Comparison of ENCODE assay signal across 31 mouse cellular contexts in genomic region chr15:77065259-77065852, GRCm38 (mm10). TPM values are rescaled to one million over a fixed set of nuclear protein-coding genes. Genes with fewer than 3 reads are reported as not detected.
DNase-seq lines count a peak whose midpoint lies in the region; ATAC-seq and TF ChIP-seq lines count a peak whose summit lies in the region.
"Had no signal": no experiment of that assay in that cellular context is flagged by ENCODE, and none has a peak within 500 bp of the region (broad histone marks: within the 10 kb centered on the region; RNA-seq: fewer than 3 reads in every experiment).

No protein-coding gene starts in this region.

- no peaks in the 10 kb centered on the region for H3K27me3 ChIP-seq in intestine, embryonic 15.5 days (replicated peaks)
- H3K27me3 ChIP-seq in stomach, embryonic 15.5 days (replicated peaks): no peaks in the 10 kb centered on the region
- H3K27me3 ChIP-seq: embryonic facial prominence, embryonic 13.5 days; forebrain, embryonic 12.5 days; midbrain, embryonic 15.5 days; neural tube, embryonic 13.5 days had no signal

- no peak overlapping the region for H3K4me2 ChIP-seq in intestine, embryonic 15.5 days (replicated peaks)
- no peak overlapping the region for H3K4me2 ChIP-seq in stomach, embryonic 15.5 days
- H3K4me2 ChIP-seq: embryonic facial prominence, embryonic 13.5 days; forebrain, embryonic 12.5 days; heart, embryonic 11.5 days; midbrain, embryonic 15.5 days; neural tube, embryonic 13.5 days had no signal

- WGBS in intestine, embryonic 15.5 days: 84% methylated on average over 6 of the region's 6 CpGs
- WGBS in stomach, embryonic 15.5 days: 77% methylated on average over 6 of the region's 6 CpGs

- ATAC-seq in intestine, embryonic 15.5 days: peak; percentile 69
- peak; percentile 48; the same call in 1 of the 2 replicates for ATAC-seq in stomach, embryonic 15.5 days (ENCODE audit: insufficient read depth, low FRiP score, low read depth)
- ATAC-seq: activated CD4-positive, CD25-positive, alpha-beta regulatory T cell, adult 4 months; hindbrain, embryonic 16.5 days; midbrain, embryonic 15.5 days had no signal

- H3K9me3 ChIP-seq in intestine, embryonic 15.5 days: no peaks in the 10 kb centered on the region
- no peaks in the 10 kb centered on the region for H3K9me3 ChIP-seq in stomach, embryonic 15.5 days
- H3K9me3 ChIP-seq: embryonic facial prominence, embryonic 13.5 days; forebrain, embryonic 12.5 days; hindbrain, embryonic 10.5 days; midbrain, embryonic 15.5 days; neural tube, embryonic 13.5 days had no signal

- H3K4me3 ChIP-seq in layer of hippocampus, adult 2 months: no peak overlapping the region
- H3K4me3 ChIP-seq in brown adipose tissue, adult 24 weeks (ENCODE audit: insufficient read depth, low read depth, low read length): no peak overlapping the region
- no peak overlapping the region for H3K4me3 ChIP-seq in intestine, embryonic 15.5 days (replicated peaks)
- H3K4me3 ChIP-seq in stomach, embryonic 15.5 days (replicated peaks): no peak overlapping the region
- H3K4me3 ChIP-seq: embryonic facial prominence, embryonic 13.5 days; erythroblast, embryonic 14.5 days; forebrain, embryonic 12.5 days; hindbrain, embryonic 10.5 days; midbrain, embryonic 15.5 days; myocyte; neural tube, embryonic 13.5 days had no signal

- no peak for TF ChIP-seq CTCF in layer of hippocampus, adult 2 months (conservative IDR thresholded peaks at IDR 0.05)

- peak overlapping the region; percentile 32 for H3K27ac ChIP-seq in layer of hippocampus, adult 2 months
- peak overlapping the region; percentile 66 for H3K27ac ChIP-seq in brown adipose tissue, adult 24 weeks (replicated peaks; ENCODE audit: low read depth, low read length)
- no peak overlapping the region for H3K27ac ChIP-seq in intestine, embryonic 15.5 days
- H3K27ac ChIP-seq in stomach, embryonic 15.5 days: peak overlapping the region; percentile 1; the same call in 1 of the 2 replicates
- H3K27ac ChIP-seq: embryonic facial prominence, embryonic 13.5 days; forebrain, embryonic 12.5 days; hindbrain, embryonic 10.5 days; kidney, postnatal 0 days; macrophage; midbrain, embryonic 15.5 days; neural tube, embryonic 13.5 days had no signal

- intact Hi-C loops in left cerebral cortex, postnatal 14 days (cut with DNase I): no loop called here

- peaks cover 5% of the 10 kb centered on the region for H3K4me1 ChIP-seq in brown adipose tissue, adult 24 weeks (ENCODE audit: control insufficient read depth, insufficient read depth, insufficient read length, low read length)
- H3K4me1 ChIP-seq in intestine, embryonic 15.5 days (replicated peaks): no peaks in the 10 kb centered on the region
- 0 out of 2 replicates have a peak, but pooled peaks cover 6% of the 10 kb centered on the region for H3K4me1 ChIP-seq in stomach, embryonic 15.5 days
- H3K4me1 ChIP-seq: forebrain, embryonic 12.5 days; hindbrain, embryonic 10.5 days; midbrain, embryonic 15.5 days; neural tube, embryonic 13.5 days had no signal

- H3K36me3 ChIP-seq in intestine, embryonic 15.5 days: no peaks in the 10 kb centered on the region
- no peaks in the 10 kb centered on the region for H3K36me3 ChIP-seq in stomach, embryonic 15.5 days
- H3K36me3 ChIP-seq: embryonic facial prominence, embryonic 13.5 days; forebrain, embryonic 12.5 days; hindbrain, embryonic 10.5 days; midbrain, embryonic 15.5 days; neural tube, embryonic 13.5 days had no signal

- no peak for DNase-seq in layer of hippocampus, adult 2 months (ENCODE audit: low spot score in 2 of 2)
- DNase-seq in layer of hippocampus, adult 9-10 months (ENCODE audit: low spot score): no peak
- no peak for DNase-seq in heart, adult 8-10 months (ENCODE audit: low spot score)
- no peak for DNase-seq in left cerebral cortex, postnatal 14 days (ENCODE audit: low spot score in 2 of 2)
- DNase-seq: cerebellum, adult 18-20 months; cerebellum, postnatal 36 days; embryo, embryonic 11 days; kidney, adult 11 months; layer of hippocampus, postnatal 36 days; retina, postnatal 1 day; spleen, adult 18-20 months; thymus, adult 18-20 months; thymus, postnatal 36 days had no signal

- no peak overlapping the region for H3K9ac ChIP-seq in intestine, embryonic 15.5 days
- H3K9ac ChIP-seq in stomach, embryonic 15.5 days: no peak overlapping the region
- H3K9ac ChIP-seq: embryonic facial prominence, embryonic 13.5 days; forebrain, embryonic 12.5 days; midbrain, embryonic 15.5 days; neural tube, embryonic 13.5 days had no signal

RNA-seq across cellular contexts. Expression of gene Mb, which starts 14.9 kb away (rescaled TPM):
- total RNA-seq in layer of hippocampus, adult 2 months (2021): under 1 TPM in 1 of 2 experiments, not detected in 1; 0.49 TPM
- polyA plus RNA-seq in brown adipose tissue, adult 24 weeks (2012; ENCODE audit: insufficient read depth, insufficient read length, missing spikeins): 78.0 and 123 TPM in 2 replicates
- 0.24 and 0.44 TPM in 2 replicates for polyA plus RNA-seq in intestine, embryonic 15.5 days (2015; fragmentation: Nextera tagmentation; extraction: Ambion mirVana)
- polyA plus RNA-seq in stomach, embryonic 15.5 days (2015; fragmentation: Nextera tagmentation; extraction: Ambion mirVana): 1.1 and 1.3 TPM in 2 replicates
- over 10,000 TPM; 20,391 to 21,800 (median 21,272) TPM for total RNA-seq in heart, adult 8-10 months (2022)
- not detected for total RNA-seq in left cerebral cortex, postnatal 14 days (2021)
- total RNA-seq: granulocyte monocyte progenitor cell, adult 5-6 weeks; left cerebral cortex, postnatal 36 days had no signal
- polyA plus RNA-seq: activated CD4-positive, CD25-positive, alpha-beta regulatory T cell, adult 4 months; erythroblast, embryonic 14.5 days; forebrain, embryonic 12.5 days; macrophage had no signal

RNA-seq across cellular contexts. Expression of gene Apol6, which starts 20.8 kb away (rescaled TPM):
- not detected for total RNA-seq in layer of hippocampus, adult 2 months (2021)
- polyA plus RNA-seq in brown adipose tissue, adult 24 weeks (2012; ENCODE audit: insufficient read depth, insufficient read length, missing spikeins): 56.5 and 59.6 TPM in 2 replicates
- 0.63 and 0.69 TPM in 2 replicates for polyA plus RNA-seq in intestine, embryonic 15.5 days (2015; fragmentation: Nextera tagmentation; extraction: Ambion mirVana)
- not detected in 2 replicates for polyA plus RNA-seq in stomach, embryonic 15.5 days (2015; fragmentation: Nextera tagmentation; extraction: Ambion mirVana)
- total RNA-seq in heart, adult 8-10 months (2022): 1 to 10 TPM in 2 of 4 experiments, under 1 TPM in 2; 0.49 to 1.5 (median 1.0) TPM
- under 1 TPM; 0.20 to 0.40 TPM for total RNA-seq in left cerebral cortex, postnatal 14 days (2021)
- total RNA-seq: granulocyte monocyte progenitor cell, adult 5-6 weeks; layer of hippocampus, adult 18-20 months; layer of hippocampus, postnatal 36 days had no signal
- polyA plus RNA-seq: activated CD4-positive, CD25-positive, alpha-beta regulatory T cell, adult 4 months; forebrain, embryonic 12.5 days; hindbrain, embryonic 10.5 days; hindbrain, embryonic 16.5 days; macrophage; neural tube, embryonic 13.5 days had no signal

Comparison
In these comparisons a context has a peak if more than half of its experiments do, and no peak if none do; other contexts are left out.
1. RNA of gene Mb, which starts 14.9 kb away (total RNA-seq): 20,391 to 21,800 TPM in heart, adult 8-10 months; 0.49 TPM in layer of hippocampus, adult 2 months and not detected in left cerebral cortex, postnatal 14 days; every median in the first group is over 1,000 times any median in the second.